Mouse (Mus musculus) stomach, postnatal 0 days (tissue): Measurements from ENCODE around the gene Slc24a1. TPM values are rescaled to one million over a fixed set of nuclear protein-coding genes. Genes with fewer than 3 reads are reported as not detected.

Source experiments
- ATAC-seq: fragments of 200-750 bp; cut with Nextera tagmentation; 2 replicates; pipeline ENCODE4 v1.8.0; 2017; ENCODE audit not compliant: low FRiP score, low TSS enrichment
- DNase-seq: peaks from one replicate; pipeline ENCODE4 v3.0.0-alpha.2; 2016; ENCODE audit warnings: low spot score
- H3K27ac ChIP-seq: fragments of 300-500 bp; sonication (generic); replicated peaks from 2 replicates; pipeline ENCODE4 v1.5.1; 2014; ENCODE audit warnings: mild to moderate bottlenecking, control low read depth
- H3K27me3 ChIP-seq: fragments of 300-500 bp; sonication (generic); 2 replicates; pipeline ENCODE4 v1.6.1; 2014; ENCODE audit warnings: low read length; ENCODE audit not compliant: control insufficient read depth, insufficient read depth
- H3K36me3 ChIP-seq: fragments of 300-500 bp; sonication (generic); 2 replicates; pipeline ENCODE4 v1.6.1; 2014; ENCODE audit warnings: low read length, mixed read lengths; ENCODE audit not compliant: control insufficient read depth, insufficient read depth
- H3K4me1 ChIP-seq: fragments of 300-500 bp; sonication (generic); replicated peaks from 2 replicates; pipeline ENCODE4 v1.6.1; 2014; ENCODE audit warnings: antibody characterized with exemption; ENCODE audit not compliant: control insufficient read depth, insufficient read depth
- H3K4me2 ChIP-seq: fragments of 300-500 bp; sonication (generic); replicated peaks from 2 replicates; pipeline ENCODE4 v1.6.1; 2014; ENCODE audit warnings: low read depth, mild to moderate bottlenecking, control low read depth, moderate library complexity
- H3K4me3 ChIP-seq: fragments of 300-500 bp; sonication (generic); 2 replicates; pipeline ENCODE4 v1.5.1; 2014; ENCODE audit warnings: low read depth, low read length, control low read depth
- H3K9ac ChIP-seq: fragments of 300-500 bp; sonication (generic); 2 replicates; pipeline ENCODE4 v1.6.1; 2014; ENCODE audit warnings: mild to moderate bottlenecking, low read length, control low read depth, mixed read lengths
- H3K9me3 ChIP-seq: fragments of 300-500 bp; sonication (generic); 2 replicates; pipeline ENCODE4 v1.6.1; 2016; ENCODE audit warnings: low read length; ENCODE audit not compliant: control insufficient read depth
- CTCF ChIP-seq: IDR thresholded peaks from 2 replicates; pipeline ENCODE4 v1.5.1; 2016; ENCODE audit warnings: antibody characterized with exemption, low read depth, mild to moderate bottlenecking, moderate library complexity
- EP300 ChIP-seq: optimal IDR thresholded peaks from 2 replicates; pipeline ENCODE3; 2016; ENCODE audit warnings: antibody characterized with exemption
- WGBS: fragments of 180-500 bp; shearing (Covaris S2); extraction: QIAGEN DNeasy Blood & Tissue Kit; methylation state at CpG from one replicate; pipeline ENCODE4 v1.1.7; 2014; 5-methylcytosine and 5-hydroxymethylcytosine counted together
- polyA plus RNA-seq: library from polyadenylated mRNA; unstranded; fragments of >200 nt; fragmentation: Nextera tagmentation; extraction: Ambion mirVana; gene quantifications from 2 replicates; pipeline ENCODE4 v1.2.1, GENCODE M21; 2015

Gene Slc24a1
- polyA plus RNA-seq, 1 experiment from 2014 or later, result 0.05 TPM

DNA sequence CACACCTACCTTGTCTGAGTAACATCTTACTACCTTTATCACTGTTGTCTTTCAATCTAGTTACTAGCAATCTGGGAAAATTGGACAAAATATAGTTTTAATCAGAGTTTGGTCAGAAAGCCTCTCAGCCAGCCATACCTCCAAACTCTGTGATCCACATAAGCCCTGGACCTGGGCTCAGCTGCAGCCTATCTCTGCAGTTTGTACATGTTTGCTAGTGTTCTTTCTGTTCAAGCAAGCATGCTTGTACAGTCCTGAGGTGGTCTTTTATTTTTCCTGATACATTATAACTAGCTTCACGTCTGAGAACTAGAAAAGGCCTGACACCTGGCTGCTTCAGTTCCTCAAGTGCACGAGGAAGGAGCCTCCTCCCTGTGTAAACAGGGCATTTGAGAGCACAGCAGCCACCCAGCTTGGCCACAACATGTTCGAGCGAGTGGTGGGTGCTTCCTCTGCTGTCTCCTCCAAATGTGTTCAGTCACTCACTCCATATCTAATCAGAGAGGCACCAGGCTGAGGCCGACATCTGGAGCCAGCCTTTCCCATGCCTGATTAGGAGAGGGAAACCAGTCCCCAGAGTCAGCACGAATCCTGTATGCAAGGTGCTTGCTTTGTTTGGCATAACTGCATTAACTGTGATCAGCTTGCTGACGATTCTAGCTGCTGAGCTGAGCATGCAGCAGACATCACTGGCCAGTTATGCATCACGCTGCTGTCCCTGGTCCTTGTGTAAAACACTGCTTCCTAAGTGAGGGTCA, 33.8 kb upstream of the Slc24a1 start:
- Histone ChIP-seq H3K4me3 (no peak overlapping the region), H3K36me3 (peaks cover 30% of the 10 kb centered on the region), H3K27ac (peak overlapping the region; percentile 56; the same call in 1 of the 2 replicates), H3K4me1 (no peaks in the 10 kb centered on the region), H3K9me3 (no peaks in the 10 kb centered on the region), H3K4me2 (no peak overlapping the region), H3K27me3 (no peaks in the 10 kb centered on the region), H3K9ac (no peak overlapping the region)
- 51% methylated on average over 8 of the region's 8 CpGs for WGBS
- DNase-seq (peak; percentile 38), ATAC-seq (peak; percentile 55)
- TF ChIP-seq CTCF, result no peak
- no peak for TF ChIP-seq EP300

DNA sequence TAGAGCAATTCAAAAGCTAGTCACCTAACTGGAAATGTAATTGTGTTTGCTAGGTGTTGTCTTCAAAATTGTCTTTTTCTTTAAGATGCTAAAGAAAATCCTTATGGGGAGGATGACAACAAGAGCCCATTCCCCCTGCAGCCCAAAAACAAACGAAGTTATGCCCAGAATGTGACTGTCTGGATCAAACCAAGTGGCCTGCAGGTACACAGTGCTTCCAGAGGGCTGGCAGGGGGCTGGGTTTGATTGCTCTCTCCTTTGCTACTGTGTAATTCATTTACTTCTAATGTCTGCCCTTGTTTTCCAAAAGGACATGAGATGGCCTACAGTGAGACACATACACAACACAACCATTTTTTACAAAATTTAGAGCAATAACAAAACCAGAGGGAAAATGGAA, 30.5 kb upstream of the Slc24a1 start:
- Histone ChIP-seq H3K27me3 (no peaks in the 10 kb centered on the region), H3K4me3 (no peak overlapping the region), H3K4me1 (no peaks in the 10 kb centered on the region), H3K9ac (no peak overlapping the region), H3K9me3 (no peaks in the 10 kb centered on the region), H3K4me2 (no peak overlapping the region), H3K27ac (no peak overlapping the region), H3K36me3 (peaks cover 38% of the 10 kb centered on the region)
- ATAC-seq, result no peak
- WGBS, result 75% methylated on average over 1 of the region's 1 CpGs
- DNase-seq, result no peak
- TF ChIP-seq EP300 (no peak), CTCF (no peak)

DNA sequence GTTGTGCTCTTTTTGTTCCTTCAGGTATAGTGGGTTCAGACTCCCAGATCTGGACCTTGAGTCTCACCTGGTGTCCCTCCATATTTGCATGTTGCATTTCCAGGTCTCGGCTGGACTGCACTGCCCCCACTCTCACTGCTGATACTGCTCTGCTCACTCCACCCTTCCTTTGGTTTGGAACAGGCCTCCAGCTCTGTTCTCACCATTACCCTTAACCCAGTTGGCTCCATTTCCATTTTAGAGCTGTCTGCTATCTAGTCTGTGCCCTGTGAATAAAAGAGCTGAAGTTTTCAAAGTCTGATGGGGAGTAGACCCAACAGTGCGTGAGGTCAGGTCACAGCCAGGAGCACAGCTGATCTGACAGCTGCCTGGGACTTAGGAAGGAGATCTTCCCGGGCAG, 29.1 kb upstream of the Slc24a1 start:
- TF ChIP-seq EP300 (no peak), CTCF (no peak)
- H3K9ac ChIP-seq, result no peak overlapping the region
- ATAC-seq, result no peak
- no peaks in the 10 kb centered on the region for H3K4me1 ChIP-seq
- no peak overlapping the region for H3K4me3 ChIP-seq
- no peak overlapping the region for H3K27ac ChIP-seq
- peaks cover 34% of the 10 kb centered on the region for H3K36me3 ChIP-seq
- DNase-seq, result no peak
- H3K9me3 ChIP-seq, result no peaks in the 10 kb centered on the region
- H3K4me2 ChIP-seq, result no peak overlapping the region
- no peaks in the 10 kb centered on the region for H3K27me3 ChIP-seq
- WGBS, result 69% methylated on average over 3 of the region's 3 CpGs

GRCm38 (mm10) chr9:64960978-64961320, 9.5 kb upstream of the Slc24a1 start:
- H3K4me1 ChIP-seq, result no peaks in the 10 kb centered on the region
- H3K27me3 ChIP-seq, result no peaks in the 10 kb centered on the region
- peak; percentile 69 for ATAC-seq
- DNase-seq, result no peak
- TF ChIP-seq CTCF (no peak), EP300 (no peak)
- no peaks in the 10 kb centered on the region for H3K9me3 ChIP-seq
- H3K9ac ChIP-seq, result peak overlapping the region; percentile 94
- peak overlapping the region; percentile 86 for H3K4me3 ChIP-seq
- 0% methylated on average over 16 of the region's 17 CpGs for WGBS
- peak overlapping the region; percentile 95 for H3K27ac ChIP-seq
- H3K4me2 ChIP-seq, result peak overlapping the region; percentile 69
- H3K36me3 ChIP-seq, result peaks cover 4% of the 10 kb centered on the region; the same call in 1 of the 2 replicates

- H3K9me3 ChIP-seq, result no peaks in the 10 kb centered on the region
- WGBS, result 4% methylated on average over 29 of the region's 29 CpGs
- peak; percentile 96 for ATAC-seq
- peak within 1 kb of the TSS; percentile 95 for H3K27ac ChIP-seq
- H3K27me3 ChIP-seq, result no peaks in the 10 kb centered on the region
- peak within 1 kb of the TSS; percentile 86 for H3K4me3 ChIP-seq
- H3K9ac ChIP-seq, result peak within 1 kb of the TSS; percentile 94
- no peaks in the 10 kb centered on the region for H3K4me1 ChIP-seq
- peak within 1 kb of the TSS; percentile 69 for H3K4me2 ChIP-seq
- peak; percentile 95 for DNase-seq
- peaks cover 3% of the 10 kb centered on the region; the same call in 1 of the 2 replicates for H3K36me3 ChIP-seq
- TF ChIP-seq EP300, result no peak
- TF ChIP-seq CTCF, result peak; percentile 92
These were observed 8.9 kb upstream of the Slc24a1 start, which contains the start of gene Ints14 for GRCm38 (mm10) chr9:64960117-64960977. Gene Ints14 (plus strand): TSS chr9:64960905.

DNA sequence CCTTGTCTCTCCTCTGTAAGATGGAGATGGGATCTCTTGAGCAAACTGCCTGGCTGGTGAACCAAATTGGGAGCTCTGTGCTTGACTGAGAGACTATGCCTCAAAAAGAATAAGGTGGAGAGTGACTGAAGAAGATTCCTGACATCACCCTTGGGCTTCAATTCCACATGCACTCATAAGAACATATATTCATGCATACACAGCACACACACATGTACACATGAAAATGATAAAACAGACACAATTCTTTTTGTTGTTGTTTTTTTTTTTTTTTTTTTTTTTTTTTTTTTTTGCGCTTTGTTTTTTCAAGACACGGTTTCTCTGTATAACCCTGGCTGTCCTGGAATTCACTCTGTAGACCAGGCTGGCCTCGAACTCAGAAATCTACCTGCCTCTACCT, 5.9 kb upstream of the Slc24a1 start:
- no peak for ATAC-seq
- Histone ChIP-seq H3K36me3 (no peaks in the 10 kb centered on the region), H3K4me1 (no peaks in the 10 kb centered on the region), H3K27ac (no peak overlapping the region), H3K4me2 (no peak overlapping the region), H3K27me3 (no peaks in the 10 kb centered on the region), H3K4me3 (no peak overlapping the region), H3K9me3 (no peaks in the 10 kb centered on the region), H3K9ac (no peak overlapping the region)
- DNase-seq, result no peak
- WGBS, result 85% methylated on average over 3 of the region's 3 CpGs
- TF ChIP-seq CTCF, result no peak
- no peak for TF ChIP-seq EP300
